Mouse (Mus musculus) spleen, postnatal 4 days (tissue): Measurements from ENCODE around the gene Lcn9.
"Not testable (repeated sequence)": the region's sequence is repeated elsewhere in the genome, so short reads cannot be mapped to it uniquely, and the experiment has no call there.

Experiments
- DNase-seq, 2 experiments: peaks; one replicate each; pipeline ENCODE4 v3.0.0; 2022; ENCODE audit warnings: low spot score in 2 of 2

Lcn9 gene

GRCm38 (mm10) chr2:25822806-25823205 is at the start of gene Lcn9:
TSS of gene Lcn9 (plus strand) at chr2:25823153.
- peak in 1 of 2 experiments; percentile 49 for DNase-seq

- no peak for DNase-seq
These were observed 49.4 kb upstream of the Lcn9 start for GRCm38 (mm10) chr2:25773507-25773906.

GRCm38 (mm10) chr2:25774640-25775039 is 48.3 kb upstream of the Lcn9 start:
- no peak for DNase-seq

GRCm38 (mm10) chr2:25775991-25776390 is 47.0 kb upstream of the Lcn9 start:
- DNase-seq = no peak

- no peak for DNase-seq
These were observed 46.2 kb upstream of the Lcn9 start, which contains the start of gene Lcn11 for GRCm38 (mm10) chr2:25776717-25777116. TSS of gene Lcn11 (plus strand) at chr2:25777017.

- DNase-seq = no peak
These were observed 43.9 kb upstream of the Lcn9 start for GRCm38 (mm10) chr2:25779076-25779475.

GRCm38 (mm10) chr2:25780921-25781320 is 42.0 kb upstream of the Lcn9 start:
- no peak for DNase-seq

- no peak for DNase-seq
These were observed 41.0 kb upstream of the Lcn9 start, which contains the start of gene Gm13539 for GRCm38 (mm10) chr2:25781957-25782356. TSS of gene Gm13539 (plus strand) at chr2:25782257.

- DNase-seq = no peak
These were observed 37.2 kb upstream of the Lcn9 start for GRCm38 (mm10) chr2:25785573-25786322.

- DNase-seq = no peak
These were observed 33.9 kb upstream of the Lcn9 start for GRCm38 (mm10) chr2:25789092-25789491.

- no peak for DNase-seq
These were observed 25.3 kb upstream of the Lcn9 start for GRCm38 (mm10) chr2:25797635-25798034.

GRCm38 (mm10) chr2:25798065-25798464 is 24.9 kb upstream of the Lcn9 start:
- DNase-seq = no peak

GRCm38 (mm10) chr2:25811711-25812110 is 11.2 kb upstream of the Lcn9 start:
- no peak for DNase-seq

GRCm38 (mm10) chr2:25813364-25813763 is 9.6 kb upstream of the Lcn9 start:
- DNase-seq = peak in 1 of 2 experiments; percentile 6

- DNase-seq = not testable (repeated sequence)
These were observed 7.2 kb upstream of the Lcn9 start, which contains the start of gene Glt6d1 for GRCm38 (mm10) chr2:25815748-25816147. TSS of gene Glt6d1 (minus strand) at chr2:25815848.

GRCm38 (mm10) chr2:25824751-25825150 is 1.8 kb downstream of the Lcn9 start:
- peak in 1 of 2 experiments; percentile 31 for DNase-seq

- DNase-seq = no peak
These were observed 5.5 kb downstream of the Lcn9 start for GRCm38 (mm10) chr2:25828344-25828947.

GRCm38 (mm10) chr2:25830786-25831185 is 7.8 kb downstream of the Lcn9 start:
- DNase-seq = no peak

GRCm38 (mm10) chr2:25836291-25836690 is 13.3 kb downstream of the Lcn9 start:
- peak; percentile 49 to 82 for DNase-seq

GRCm38 (mm10) chr2:25842161-25842560 is 19.2 kb downstream of the Lcn9 start:
- DNase-seq = no peak

GRCm38 (mm10) chr2:25842758-25843157 is 19.8 kb downstream of the Lcn9 start:
- DNase-seq = no peak

- no peak for DNase-seq
These were observed 21.1 kb downstream of the Lcn9 start for GRCm38 (mm10) chr2:25844097-25844496.

GRCm38 (mm10) chr2:25846516-25846915 is 23.6 kb downstream of the Lcn9 start:
- no peak for DNase-seq
